Mouse (Mus musculus) MEL (cell line): ENCODE measurements around the gene Cog4. TPM values are rescaled to one million over a fixed set of nuclear protein-coding genes. Genes with fewer than 3 reads are reported as not detected.
A peak's percentile ranks its signal among the peaks of the same experiment; 100 is the strongest.

ENCODE experiments used
- DNase-seq: peaks from one replicate; pipeline ENCODE4 v3.0.0; 2011; ENCODE audit warnings: low read depth, low spot score
- H3K27ac ChIP-seq: 2 replicates; pipeline ENCODE4 v1.5.1; 2012; ENCODE audit warnings: low read depth, mild to moderate bottlenecking, control low read depth, low read length, moderate library complexity; ENCODE audit not compliant: control insufficient read depth
- H3K27me3 ChIP-seq, 2 experiments: fragments of 150-350 bp in 1 of 2; sonication (generic) in 1 of 2; 2 replicates each; pipeline ENCODE4 v1.6.1; 2012; ENCODE audit warnings: low read length in 2 of 2, mild to moderate bottlenecking in 2 of 2, improper control_type of control experiment in 1 of 2, moderate library complexity in 1 of 2; ENCODE audit not compliant: insufficient read depth in 2 of 2, control insufficient read depth in 1 of 2
- H3K36me3 ChIP-seq, 2 experiments: 2 replicates each; pipeline ENCODE4 v1.6.1; 2012 to 2014; ENCODE audit warnings: low read length in 2 of 2, improper control_type of control experiment in 1 of 2, inconsistent platforms in 1 of 2, mild to moderate bottlenecking in 1 of 2; ENCODE audit not compliant: insufficient read depth in 2 of 2, control insufficient read depth in 1 of 2
- H3K4me1 ChIP-seq, 2 experiments: fragments of 150-350 bp in 1 of 2; sonication (generic) in 1 of 2; 2 replicates each; pipeline ENCODE4 v1.6.1; 2012; ENCODE audit warnings: low read length in 2 of 2, improper control_type of control experiment in 1 of 2, mild to moderate bottlenecking in 1 of 2; ENCODE audit not compliant: insufficient read depth in 2 of 2, control insufficient read depth in 1 of 2
- H3K4me3 ChIP-seq, 2 experiments: fragments of 150-350 bp in 1 of 2; sonication (generic) in 1 of 2; 2 replicates each; pipeline ENCODE4 v1.5.1; 2012; ENCODE audit warnings: low read depth in 2 of 2, low read length in 2 of 2, mild to moderate bottlenecking in 2 of 2, moderate library complexity in 2 of 2, control low read depth in 1 of 2, improper control_type of control experiment in 1 of 2; ENCODE audit not compliant: control insufficient read depth in 1 of 2, insufficient read depth in 1 of 2
- H3K79me2 ChIP-seq: 2 replicates; pipeline ENCODE4 v1.6.1; 2012; ENCODE audit warnings: mild to moderate bottlenecking, low read length, moderate library complexity; ENCODE audit not compliant: control insufficient read depth, poor library complexity, insufficient read depth
- H3K9ac ChIP-seq: 2 replicates; pipeline ENCODE4 v1.6.1; 2012; ENCODE audit warnings: low read depth, mild to moderate bottlenecking, control low read depth, low read length, moderate library complexity; ENCODE audit not compliant: control insufficient read depth, poor library complexity, severe bottlenecking
- H3K9me3 ChIP-seq: fragments of 150-350 bp; sonication (generic); replicated peaks from 2 replicates; pipeline ENCODE4 v1.6.1; 2012; ENCODE audit warnings: mild to moderate bottlenecking, low read length, improper control_type of control experiment, moderate library complexity; ENCODE audit not compliant: insufficient read depth
- BHLHE40 ChIP-seq: IDR thresholded peaks from 2 replicates; pipeline ENCODE4 v1.6.1; 2012; ENCODE audit warnings: low read depth, mild to moderate bottlenecking, inconsistent platforms, low read length, improper control_type of control experiment, borderline replicate concordance
- CHD1 ChIP-seq: IDR thresholded peaks from 2 replicates; pipeline ENCODE4 v1.6.1; 2012; ENCODE audit warnings: low read depth, mild to moderate bottlenecking, inconsistent platforms, low read length, improper control_type of control experiment
- CHD2 ChIP-seq: IDR thresholded peaks from 2 replicates; pipeline ENCODE4 v1.6.1; 2011; ENCODE audit warnings: low read length, improper control_type of control experiment
- E2F4 ChIP-seq: IDR thresholded peaks from 2 replicates; pipeline ENCODE4 v1.6.1; 2011; ENCODE audit warnings: low read depth, low read length, improper control_type of control experiment, borderline replicate concordance
- ETS1 ChIP-seq: IDR thresholded peaks from 2 replicates; pipeline ENCODE4 v1.6.1; 2012; ENCODE audit warnings: low read depth, mild to moderate bottlenecking, inconsistent platforms, low read length, improper control_type of control experiment, moderate library complexity
- GABPA ChIP-seq: IDR thresholded peaks from 2 replicates; pipeline ENCODE4 v1.6.1; 2012; ENCODE audit warnings: low read depth, mild to moderate bottlenecking, inconsistent platforms, low read length, improper control_type of control experiment, moderate library complexity
- GATA1 ChIP-seq: IDR thresholded peaks from 2 replicates; pipeline ENCODE4 v1.6.1; 2011; ENCODE audit warnings: low read depth, low read length, improper control_type of control experiment
- HCFC1 ChIP-seq: IDR thresholded peaks from 2 replicates; pipeline ENCODE4 v1.6.1; 2012; ENCODE audit warnings: low read depth, mild to moderate bottlenecking, inconsistent platforms, low read length, improper control_type of control experiment, moderate library complexity
- JUND ChIP-seq: IDR thresholded peaks from 2 replicates; pipeline ENCODE4 v1.6.1; 2011; ENCODE audit warnings: low read depth, mild to moderate bottlenecking, improper control_type of control experiment, low read length
- KAT2A ChIP-seq: conservative IDR thresholded peaks from 2 replicates; pipeline ENCODE4 v1.6.1; 2012; ENCODE audit warnings: low read depth, low read length, improper control_type of control experiment, inconsistent platforms
- MAX ChIP-seq: IDR thresholded peaks from 2 replicates; pipeline ENCODE4 v1.6.1; 2011; ENCODE audit warnings: low read length, improper control_type of control experiment
- MAZ ChIP-seq: IDR thresholded peaks from 2 replicates; pipeline ENCODE4 v1.6.1; 2012; ENCODE audit warnings: low read depth, mild to moderate bottlenecking, inconsistent platforms, low read length, improper control_type of control experiment
- MEF2A ChIP-seq: IDR thresholded peaks from 2 replicates; pipeline ENCODE4 v1.6.1; 2014; ENCODE audit warnings: low read depth, mild to moderate bottlenecking, inconsistent platforms, low read length, improper control_type of control experiment; ENCODE audit not compliant: poor library complexity, insufficient replicate concordance, severe bottlenecking; ENCODE audit errors: extremely low read depth
- MXI1 ChIP-seq: IDR thresholded peaks from 2 replicates; pipeline ENCODE4 v1.6.1; 2011; ENCODE audit warnings: mild to moderate bottlenecking, low read depth, low read length, improper control_type of control experiment
- MYC ChIP-seq: IDR thresholded peaks from 2 replicates; pipeline ENCODE4 v1.6.1; 2011; ENCODE audit warnings: low read depth, mild to moderate bottlenecking, low read length, improper control_type of control experiment, moderate library complexity
- NELFE ChIP-seq: IDR thresholded peaks from 2 replicates; pipeline ENCODE4 v1.6.1; 2011; ENCODE audit warnings: low read depth, low read length, improper control_type of control experiment
- NRF1 ChIP-seq: IDR thresholded peaks from 2 replicates; pipeline ENCODE4 v1.6.1; 2014; ENCODE audit warnings: low read depth, mild to moderate bottlenecking, inconsistent platforms, low read length, improper control_type of control experiment, moderate library complexity; ENCODE audit not compliant: poor library complexity, insufficient read depth, severe bottlenecking
- POLR2A ChIP-seq, 2 experiments: IDR thresholded peaks; 2 replicates each; pipeline ENCODE4 v1.6.1; 2011 to 2012; ENCODE audit warnings: low read length in 2 of 2, mild to moderate bottlenecking in 2 of 2, control low read depth in 1 of 2, improper control_type of control experiment in 1 of 2, low read depth in 1 of 2, moderate library complexity in 1 of 2; ENCODE audit not compliant: control insufficient read depth in 1 of 2, insufficient read depth in 1 of 2, poor library complexity in 1 of 2
- POLR2AphosphoS2 ChIP-seq: IDR thresholded peaks from 2 replicates; pipeline ENCODE4 v1.6.1; 2011; ENCODE audit warnings: low read length, improper control_type of control experiment
- RCOR1 ChIP-seq: IDR thresholded peaks from 2 replicates; pipeline ENCODE4 v1.6.1; 2012; ENCODE audit warnings: low read depth, mild to moderate bottlenecking, inconsistent platforms, low read length, improper control_type of control experiment
- SIN3A ChIP-seq: IDR thresholded peaks from 2 replicates; pipeline ENCODE4 v1.6.1; 2012; ENCODE audit warnings: low read length, improper control_type of control experiment, inconsistent platforms
- SMC3 ChIP-seq: IDR thresholded peaks from 2 replicates; pipeline ENCODE4 v1.6.1; 2011; ENCODE audit warnings: low read depth, low read length, improper control_type of control experiment
- TAL1 ChIP-seq: IDR thresholded peaks from 2 replicates; pipeline ENCODE4 v1.6.1; 2012; ENCODE audit warnings: mild to moderate bottlenecking, inconsistent platforms, low read length, moderate library complexity, mixed read lengths
- TBP ChIP-seq: IDR thresholded peaks from 2 replicates; pipeline ENCODE4 v1.8.0; 2011; ENCODE audit warnings: low read depth, low read length, improper control_type of control experiment
- UBTF ChIP-seq: IDR thresholded peaks from 2 replicates; pipeline ENCODE4 v1.6.1; 2012; ENCODE audit warnings: low read depth, mild to moderate bottlenecking, inconsistent platforms, low read length, improper control_type of control experiment, moderate library complexity, borderline replicate concordance; ENCODE audit not compliant: insufficient read depth
- USF1 ChIP-seq: IDR thresholded peaks from 2 replicates; pipeline ENCODE4 v1.6.1; 2014; ENCODE audit warnings: low read depth, mild to moderate bottlenecking, inconsistent platforms, low read length, improper control_type of control experiment, moderate library complexity
- ZC3H11A ChIP-seq: IDR thresholded peaks from 2 replicates; pipeline ENCODE4 v1.6.1; 2012; ENCODE audit warnings: low read depth, mild to moderate bottlenecking, inconsistent platforms, low read length, improper control_type of control experiment
- ZKSCAN1 ChIP-seq: IDR thresholded peaks from 2 replicates; pipeline ENCODE4 v1.6.1; 2012; ENCODE audit warnings: low read depth, mild to moderate bottlenecking, inconsistent platforms, low read length, improper control_type of control experiment, moderate library complexity
- ZMIZ1 ChIP-seq: IDR thresholded peaks from 2 replicates; pipeline ENCODE4 v1.6.1; 2012; ENCODE audit warnings: low read depth, mild to moderate bottlenecking, inconsistent platforms, low read length, improper control_type of control experiment, moderate library complexity
- ZNF384 ChIP-seq: IDR thresholded peaks from 2 replicates; pipeline ENCODE4 v1.6.1; 2012; ENCODE audit warnings: low read depth, mild to moderate bottlenecking, inconsistent platforms, low read length, improper control_type of control experiment
- polyA plus RNA-seq, 2 experiments: library from polyadenylated mRNA; stranded (reverse) in 1 of 2; unstranded in 1 of 2; fragments of >175 nt in 1 of 2; fragments of >200 nt in 1 of 2; gene quantifications; 2 replicates each; pipeline versions ENCODE4 v1.2.1 to v1.2.4; 2012; ENCODE audit warnings: low replicate concordance in 2 of 2, low read depth in 1 of 2; ENCODE audit not compliant: insufficient read length in 2 of 2, insufficient read depth in 1 of 2, missing spikeins in 1 of 2
- total RNA-seq: library from RNA; depleted of rRNA; stranded (reverse); fragments of 300-350 nt; gene quantifications from 2 replicates; pipeline ENCODE4 v1.2.3, GENCODE M21; 2012

Gene Cog4
- total and polyA plus RNA-seq, 3 experiments: 32.1 to 35.3 TPM; not detected in 1

DNA sequence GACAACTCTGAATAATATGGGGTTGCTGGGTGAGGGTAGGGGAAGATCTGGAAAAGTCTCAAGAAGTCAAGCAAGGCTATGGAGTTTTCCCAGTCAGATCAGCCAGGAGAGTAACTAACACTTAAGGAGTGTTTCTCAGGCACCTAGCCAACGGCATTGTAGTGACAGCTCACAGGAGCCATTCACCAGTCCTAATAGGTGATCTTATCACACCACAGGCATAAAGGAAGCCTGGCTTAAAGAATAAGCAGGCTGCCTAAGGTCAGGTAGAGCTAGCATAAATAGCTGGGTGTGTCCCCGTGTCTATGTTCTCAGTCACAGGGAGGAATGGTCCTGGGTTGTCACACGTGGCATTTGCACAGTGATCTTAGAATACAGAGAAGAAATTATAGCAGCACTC, 54.7 kb downstream of the Cog4 start:
- no peaks in the 10 kb centered on the region for H3K27me3 ChIP-seq
- H3K9ac ChIP-seq: no peak overlapping the region
- no peak for TF ChIP-seq MEF2A
- TF ChIP-seq GATA1: 0 out of 2 replicates have a peak, but pooled peaks have one; percentile 9
- TF ChIP-seq, all 39 proteins: peak for 1

DNA sequence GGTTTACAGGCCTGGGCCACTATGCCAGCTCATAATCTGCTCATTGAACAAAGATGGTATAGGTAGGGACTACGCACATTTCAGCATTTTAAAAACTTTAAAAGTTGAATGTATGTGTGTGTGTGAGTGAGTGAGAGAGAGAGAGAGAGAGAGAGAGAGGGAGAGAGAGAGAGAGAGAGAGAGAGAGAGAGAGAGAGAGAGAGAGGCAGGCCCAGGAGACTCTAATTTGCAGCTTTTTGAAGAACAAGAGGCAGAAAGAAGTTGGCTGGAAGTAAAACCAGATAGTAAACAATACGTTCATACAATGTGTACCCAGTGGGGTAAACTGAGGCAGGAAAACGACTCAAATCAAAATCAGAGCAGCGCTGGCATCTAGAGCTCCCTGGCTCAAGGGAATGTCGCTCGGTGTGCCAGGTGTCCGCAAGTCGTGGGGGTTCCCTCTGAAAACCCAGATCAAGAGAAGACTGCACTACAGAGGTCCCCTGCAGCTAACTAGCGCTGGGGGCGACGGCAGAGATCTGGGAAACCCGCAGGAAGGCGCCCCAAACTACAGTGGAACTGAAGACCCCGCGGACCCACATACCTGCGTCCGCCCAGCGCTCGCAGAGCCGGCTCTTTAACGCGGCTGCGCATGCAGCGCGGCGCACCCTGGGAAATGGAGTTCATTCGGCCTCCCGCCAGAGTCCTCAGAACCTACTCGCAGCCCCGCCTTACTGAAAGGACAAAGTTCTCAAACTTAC, 55.6 kb downstream of the Cog4 start, which contains the start of gene Fuk:
Gene Fuk (minus strand): TSS at position 650 of the 740 bp plus-strand sequence.
- TF ChIP-seq SIN3A: peak; percentile 40; the same call in 1 of the 2 replicates
- no peak for TF ChIP-seq GABPA
- no peak for TF ChIP-seq CHD1
- no peak for TF ChIP-seq CHD2
- TF ChIP-seq UBTF: no peak
- no peak for TF ChIP-seq MXI1
- TF ChIP-seq TBP: peak; percentile 47; the same call in 1 of the 2 replicates
- no peak for TF ChIP-seq BHLHE40
- TF ChIP-seq MAX: no peak
- peak; percentile 40 to 68; a peak in 1 of 4 replicates for TF ChIP-seq POLR2A (IDR thresholded peaks at IDR 0.05; ENCODE audit: control insufficient read depth in 1 of 2, insufficient read depth in 1 of 2, low read depth in 1 of 2, low read length in 2 of 2, poor library complexity in 1 of 2)
- TF ChIP-seq ZKSCAN1: no peak
- TF ChIP-seq E2F4: no peak
- TF ChIP-seq MAZ: no peak
- no peak for TF ChIP-seq ZMIZ1
- no peak for TF ChIP-seq USF1
- no peak for TF ChIP-seq ETS1
- TF ChIP-seq MEF2A: no peak
- TF ChIP-seq NELFE: peak; percentile 56; the same call in 1 of the 2 replicates
- TF ChIP-seq NRF1: peak; percentile 90
- peak; percentile 79; the same call in 1 of the 2 replicates for TF ChIP-seq KAT2A
- no peak for TF ChIP-seq TAL1
- peak; percentile 99 for TF ChIP-seq HCFC1
- no peak for TF ChIP-seq MYC
- no peak for TF ChIP-seq POLR2AphosphoS2
- TF ChIP-seq RCOR1: no peak
- peak; percentile 94 for TF ChIP-seq JUND
- no peak for TF ChIP-seq ZNF384
- TF ChIP-seq ZC3H11A: no peak
- no peak for TF ChIP-seq SMC3
- Histone ChIP-seq H3K4me3 (peak within 1 kb of the TSS; percentile 87 to 97), H3K79me2 (no peaks in the 10 kb centered on the region; the same call in 1 of the 2 replicates), H3K27ac (no peak within 1 kb of the TSS), H3K9me3 (no peaks in the 10 kb centered on the region), H3K9ac (peak within 1 kb of the TSS; percentile 92), H3K27me3 (no peaks in the 10 kb centered on the region), H3K36me3 (peaks cover 0 to 6% of the 10 kb centered on the region in 2 experiments; a peak in 2 of 4 replicates), H3K4me1 (peaks cover 3 to 10% of the 10 kb centered on the region in 2 experiments; a peak in 3 of 4 replicates)
- DNase-seq: peak; percentile 89

More for the DNA sequence above, 54.7 kb downstream of the Cog4 start:
- DNase-seq: no peak
- Histone ChIP-seq H3K4me1 (peaks cover 3 to 10% of the 10 kb centered on the region in 2 experiments; a peak in 3 of 4 replicates), H3K9me3 (no peaks in the 10 kb centered on the region), H3K27ac (no peak overlapping the region), H3K79me2 (no peaks in the 10 kb centered on the region; the same call in 1 of the 2 replicates), H3K4me3 (no peak overlapping the region), H3K36me3 (peaks cover 0 to 6% of the 10 kb centered on the region in 2 experiments; a peak in 2 of 4 replicates)
